Mouse (Mus musculus) heart, adult 2 months (tissue): ENCODE results near the gene Cdh4.

Experiments
- CTCF ChIP-seq: fragments of 200-600 bp; IDR thresholded peaks from 2 replicates; pipeline ENCODE4 v1.8.1; 2022; ENCODE audit warnings: antibody characterized with exemption, mild to moderate bottlenecking, moderate library complexity
- POLR2A ChIP-seq: fragments of 200-500 bp; IDR thresholded peaks from 2 replicates; pipeline ENCODE4 v1.6.1; 2011; ENCODE audit warnings: mild to moderate bottlenecking, low read depth, low read length, control low read depth; ENCODE audit not compliant: insufficient read depth

GRCm38 (mm10) chr2:179606341-179606740 lies 164.1 kb downstream of the Cdh4 start:
- TF ChIP-seq CTCF (no peak), POLR2A (no peak)
